ENCODE assay signal across 15 mouse cellular contexts in genomic region chr4:58518215-58518988, GRCm38 (mm10). TPM values are rescaled to one million over a fixed set of nuclear protein-coding genes. Genes with fewer than 3 reads are reported as not detected.
A peak's percentile ranks its signal among the peaks of the same experiment; 100 is the strongest.
DNase-seq lines count a peak whose midpoint lies in the region; ATAC-seq lines count a peak whose summit lies in the region.
"Had no signal": no experiment of that assay in that cellular context is flagged by ENCODE, and none has a peak within 500 bp of the region (broad histone marks: within the 10 kb centered on the region; RNA-seq: fewer than 3 reads in every experiment).

No protein-coding gene starts in this region.

- peak; percentile 36 for DNase-seq in forebrain, embryonic 10.5 days (ENCODE audit: extremely low spot score, low spot score)
- DNase-seq in 3T3-L1 (ENCODE audit: low read depth, low spot score) = peak; percentile 23
- DNase-seq in embryonic facial prominence, embryonic 10.5 days (ENCODE audit: low spot score) = peak; percentile 68
- peak; percentile 65 for DNase-seq in limb, embryonic 11.5 days (ENCODE audit: low spot score)
- no peak for DNase-seq in liver
- DNase-seq in lung, postnatal 36 days = no peak
- DNase-seq in layer of hippocampus, adult 11-12 months (ENCODE audit: low spot score) = no peak
- DNase-seq: adrenal gland, postnatal 36 days; kidney, adult 8-10 months; thymus, adult 18-20 months had no signal

- no peaks in the 10 kb centered on the region for H3K27me3 ChIP-seq in forebrain, embryonic 10.5 days (ENCODE audit: poor library complexity, severe bottlenecking)
- H3K27me3 ChIP-seq in forebrain, embryonic 15.5 days = no peaks in the 10 kb centered on the region
- no peaks in the 10 kb centered on the region for H3K27me3 ChIP-seq in embryonic facial prominence, embryonic 10.5 days (replicated peaks; ENCODE audit: low read depth, poor library complexity, severe bottlenecking)
- H3K27me3 ChIP-seq in limb, embryonic 11.5 days (ENCODE audit: control insufficient read depth, insufficient read depth, low read length) = no peaks in the 10 kb centered on the region
- H3K27me3 ChIP-seq: midbrain, embryonic 13.5 days; neural tube, embryonic 12.5 days had no signal

- ATAC-seq in forebrain, embryonic 15.5 days (replicated peaks) = no peak
- ATAC-seq in limb, embryonic 11.5 days (ENCODE audit: insufficient number of reproducible peaks, low FRiP score, low TSS enrichment, low read depth) = peak; percentile 62; the same call in 1 of the 2 replicates
- ATAC-seq: midbrain, embryonic 13.5 days had no signal

- no peak overlapping the region for H3K4me2 ChIP-seq in forebrain, embryonic 15.5 days (replicated peaks)
- no peak overlapping the region for H3K4me2 ChIP-seq in limb, embryonic 11.5 days (ENCODE audit: low read depth, severe bottlenecking)
- H3K4me2 ChIP-seq: midbrain, embryonic 13.5 days; neural tube, embryonic 12.5 days had no signal

- H3K36me3 ChIP-seq in forebrain, embryonic 10.5 days (replicated peaks) = peaks cover 15% of the 10 kb centered on the region
- H3K36me3 ChIP-seq in forebrain, embryonic 15.5 days = no peaks in the 10 kb centered on the region
- H3K36me3 ChIP-seq in embryonic facial prominence, embryonic 10.5 days (replicated peaks) = peaks cover 24% of the 10 kb centered on the region
- H3K36me3 ChIP-seq in limb, embryonic 11.5 days (ENCODE audit: control insufficient read depth, insufficient read depth, low read length) = no peaks in the 10 kb centered on the region
- H3K36me3 ChIP-seq: G1E; midbrain, embryonic 13.5 days; neural tube, embryonic 12.5 days had no signal

- 0 out of 2 replicates have a peak, but pooled peaks cover 7% of the 10 kb centered on the region for H3K9me3 ChIP-seq in forebrain, embryonic 10.5 days
- H3K9me3 ChIP-seq in forebrain, embryonic 15.5 days = no peaks in the 10 kb centered on the region
- no peaks in the 10 kb centered on the region for H3K9me3 ChIP-seq in embryonic facial prominence, embryonic 10.5 days
- H3K9me3 ChIP-seq in limb, embryonic 11.5 days (ENCODE audit: control insufficient read depth, low read length) = no peaks in the 10 kb centered on the region
- H3K9me3 ChIP-seq: midbrain, embryonic 13.5 days; neural tube, embryonic 12.5 days had no signal

- H3K27ac ChIP-seq in forebrain, embryonic 10.5 days = peak overlapping the region; percentile 54; the same call in 1 of the 2 replicates
- no peak overlapping the region for H3K27ac ChIP-seq in forebrain, embryonic 15.5 days (replicated peaks)
- H3K27ac ChIP-seq in embryonic facial prominence, embryonic 10.5 days (replicated peaks) = peak overlapping the region; percentile 63
- H3K27ac ChIP-seq in limb, embryonic 11.5 days (replicated peaks; ENCODE audit: low read depth, low read length) = peak overlapping the region; percentile 45; the same call in 1 of the 2 replicates
- H3K27ac ChIP-seq: layer of hippocampus, adult 2 months; midbrain, embryonic 13.5 days; neural tube, embryonic 12.5 days had no signal

- 41% methylated on average over 9 of the region's 9 CpGs for WGBS in forebrain, embryonic 10.5 days
- 43% methylated on average over 9 of the region's 9 CpGs for WGBS in forebrain, embryonic 15.5 days
- 30% methylated on average over 9 of the region's 9 CpGs for WGBS in embryonic facial prominence, embryonic 10.5 days
- 15% methylated on average over 9 of the region's 9 CpGs for WGBS in limb, embryonic 11.5 days

- H3K4me3 ChIP-seq in forebrain, embryonic 10.5 days = no peak overlapping the region
- no peak overlapping the region for H3K4me3 ChIP-seq in forebrain, embryonic 15.5 days
- no peak overlapping the region for H3K4me3 ChIP-seq in embryonic facial prominence, embryonic 10.5 days
- H3K4me3 ChIP-seq in limb, embryonic 11.5 days (ENCODE audit: low read depth, low read length) = no peak overlapping the region
- H3K4me3 ChIP-seq: layer of hippocampus, adult 2 months; midbrain, embryonic 13.5 days; neural tube, embryonic 12.5 days had no signal

- H3K4me1 ChIP-seq in forebrain, embryonic 10.5 days = peaks cover 29% of the 10 kb centered on the region
- no peaks in the 10 kb centered on the region for H3K4me1 ChIP-seq in forebrain, embryonic 15.5 days
- H3K4me1 ChIP-seq in embryonic facial prominence, embryonic 10.5 days = peaks cover 62% of the 10 kb centered on the region
- peaks cover 40% of the 10 kb centered on the region for H3K4me1 ChIP-seq in limb, embryonic 11.5 days (ENCODE audit: control insufficient read depth, insufficient read depth, low read length)
- H3K4me1 ChIP-seq: midbrain, embryonic 13.5 days; neural tube, embryonic 12.5 days had no signal

- H3K9ac ChIP-seq in forebrain, embryonic 15.5 days (replicated peaks) = no peak overlapping the region
- H3K9ac ChIP-seq in limb, embryonic 11.5 days (ENCODE audit: low read length) = no peak overlapping the region
- H3K9ac ChIP-seq: midbrain, embryonic 13.5 days; neural tube, embryonic 12.5 days had no signal

RNA-seq across cellular contexts. Expression of gene Lpar1, which starts 35.3 kb away (rescaled TPM):
- 60.9 and 63.8 TPM in 2 replicates for polyA plus RNA-seq in forebrain, embryonic 10.5 days (2016; fragmentation: Nextera tagmentation; extraction: Ambion mirVana)
- polyA plus RNA-seq in forebrain, embryonic 15.5 days (2015; fragmentation: Nextera tagmentation; extraction: Ambion mirVana) = 28.4 and 29.6 TPM in 2 replicates
- 129 and 155 TPM in 2 replicates for polyA plus RNA-seq in embryonic facial prominence, embryonic 10.5 days (2016; fragmentation: Nextera tagmentation; extraction: Ambion mirVana)
- polyA plus RNA-seq in limb, embryonic 11.5 days (2014; fragmentation: Nextera tagmentation; extraction: Ambion mirVana) = 256 and 263 TPM in 2 replicates
- polyA plus RNA-seq: G1E had no signal

Comparison
In these comparisons a context has a peak if more than half of its experiments do, and no peak if none do; other contexts are left out.
1. DNase-seq: peak in forebrain, embryonic 10.5 days (single experiment), 3T3-L1 (single experiment), embryonic facial prominence, embryonic 10.5 days (single experiment) and limb, embryonic 11.5 days (single experiment); none in liver (single experiment), lung, postnatal 36 days (single experiment) and layer of hippocampus, adult 11-12 months (single experiment).